Mouse (Mus musculus): Measurements from ENCODE around the gene Ankrd42.

DNA sequence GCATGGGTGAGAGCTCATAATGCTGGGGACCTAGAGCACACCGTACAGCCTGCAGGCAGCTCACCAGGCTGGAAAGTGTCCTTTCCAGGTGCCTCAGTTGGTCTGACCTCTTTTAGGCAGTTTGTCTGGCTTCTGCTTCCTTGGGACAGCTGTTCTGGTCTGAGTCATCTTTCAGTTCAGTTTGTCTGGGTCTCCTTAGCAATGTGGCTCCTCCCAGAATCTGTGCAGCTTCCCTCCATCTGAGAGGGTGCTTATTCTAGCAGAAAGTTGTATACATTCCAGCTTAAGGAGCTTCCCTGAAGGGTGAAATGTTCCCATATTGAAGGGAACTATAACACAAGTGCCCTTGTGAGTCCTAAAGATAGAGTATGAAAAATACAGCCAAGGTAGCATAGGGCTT is 70.2 kb downstream of the Ankrd42 start:
- TF ChIP-seq CTCF (IDR thresholded peaks at IDR 0.05; ENCODE audit: low read depth) (no peak), EP300 (IDR thresholded peaks at IDR 0.05; ENCODE audit: low read depth) (no peak)

All from liver, postnatal 0 days (tissue).